Mouse (Mus musculus) small intestine, adult 2 months (tissue): ENCODE results near the gene Zfhx3.

Experiments
- CTCF ChIP-seq: fragments of 200-500 bp; IDR thresholded peaks from 2 replicates; pipeline ENCODE4 v1.5.1; 2012; ENCODE audit warnings: low read depth, mild to moderate bottlenecking, control low read depth, inconsistent platforms, low read length, moderate library complexity, mixed read lengths; ENCODE audit not compliant: insufficient replicate concordance, insufficient read length; ENCODE audit errors: extremely low read depth
- POLR2A ChIP-seq: fragments of 200-500 bp; IDR thresholded peaks from 2 replicates; pipeline ENCODE4 v1.6.1; 2012; ENCODE audit warnings: low read depth, mild to moderate bottlenecking, control low read depth, inconsistent platforms, low read length, moderate library complexity

GRCm38 (mm10) chr8:108611792-108612413 is 669.5 kb downstream of the Zfhx3 start:
- TF ChIP-seq CTCF (no peak), POLR2A (no peak)
